Mouse (Mus musculus): Measurements from ENCODE around the gene Ralgapa1.

GRCm38 (mm10) chr12:55805035-55805434 lies 15.9 kb downstream of the Ralgapa1 start:
- TF ChIP-seq CTCF (IDR thresholded peaks at IDR 0.05; ENCODE audit: control insufficient read depth, insufficient read depth, insufficient read length) (no peak), CEBPB (IDR thresholded peaks at IDR 0.05; ENCODE audit: low read depth) (no peak), MYOD1 (IDR thresholded peaks at IDR 0.05; ENCODE audit: control insufficient read depth, insufficient read length, low read depth) (no peak), FOSL1 (IDR thresholded peaks at IDR 0.05; ENCODE audit: insufficient read depth, low read length, poor library complexity, severe bottlenecking) (no peak), USF1 (IDR thresholded peaks at IDR 0.05; ENCODE audit: low read depth) (no peak), MAX (IDR thresholded peaks at IDR 0.05) (no peak)

Measured in C2C12 (cell line).